Mouse (Mus musculus): ENCODE results near the gene Irgc1. TPM values are rescaled to one million over a fixed set of nuclear protein-coding genes. Genes with fewer than 3 reads are reported as not detected.
A peak's percentile ranks its signal among the peaks of the same experiment; 100 is the strongest.

Gene Irgc1
- polyA plus RNA-seq, 1 experiment from 2014 or later: not detected

- WGBS (ENCODE audit: missing documents): 100% methylated on average over 2 of the region's 3 CpGs
- Histone ChIP-seq H3K36me3 (ENCODE audit: inconsistent target) (peaks cover 44% of the 10 kb centered on the region; the same call in 1 of the 2 replicates), H3K79me2 (ENCODE audit: inconsistent target) (no peaks in the 10 kb centered on the region), H3K4me3 (ENCODE audit: inconsistent target) (no peak overlapping the region), H3K27ac (no peak overlapping the region)
Measured at GRCm38 (mm10) chr7:24410831-24411230, 41.3 kb downstream of the Irgc1 start.

GRCm38 (mm10) chr7:24410123-24410522 lies 42.0 kb downstream of the Irgc1 start:
- H3K36me3 ChIP-seq (ENCODE audit: inconsistent target): peaks cover 44% of the 10 kb centered on the region; the same call in 1 of the 2 replicates
- 97% methylated on average over 6 of the region's 6 CpGs for WGBS (ENCODE audit: missing documents)

DNA sequence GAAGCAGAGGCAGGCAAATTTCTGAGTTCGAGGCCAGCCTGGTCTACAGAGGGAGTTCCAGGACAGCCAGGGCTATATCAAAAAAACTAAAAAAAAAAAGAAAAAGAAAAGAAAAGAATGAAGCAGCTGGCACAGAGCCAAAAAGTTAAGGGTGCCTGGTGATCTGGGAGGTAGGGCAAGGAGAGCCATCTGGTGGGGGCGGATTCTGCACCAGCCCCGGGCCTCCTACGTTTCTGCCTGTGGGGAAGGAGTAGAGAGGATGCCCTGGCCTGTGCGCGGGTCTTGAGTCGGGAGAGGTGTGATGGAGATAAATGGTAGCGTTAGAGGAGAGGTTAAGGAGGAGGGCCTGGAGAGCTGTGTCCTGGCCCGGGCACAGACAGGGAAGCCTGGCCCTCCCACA lies 43.9 kb downstream of the Irgc1 start:
- Histone ChIP-seq H3K4me3 (ENCODE audit: inconsistent target) (no peak overlapping the region), H3K27ac (no peak overlapping the region), H3K79me2 (ENCODE audit: inconsistent target) (peaks cover 12% of the 10 kb centered on the region), H3K36me3 (ENCODE audit: inconsistent target) (peaks cover 52% of the 10 kb centered on the region)
- WGBS (ENCODE audit: missing documents): 98% methylated on average over 8 of the region's 9 CpGs

More at GRCm38 (mm10) chr7:24410123-24410522, 42.0 kb downstream of the Irgc1 start:
- Histone ChIP-seq H3K4me3 (ENCODE audit: inconsistent target) (no peak overlapping the region), H3K27ac (no peak overlapping the region), H3K79me2 (ENCODE audit: inconsistent target) (no peaks in the 10 kb centered on the region)

- no peak overlapping the region for H3K27ac ChIP-seq
- 37% methylated on average over 5 of the region's 5 CpGs for WGBS (ENCODE audit: missing documents)
- peaks cover 27% of the 10 kb centered on the region for H3K79me2 ChIP-seq (ENCODE audit: inconsistent target)
- no peak overlapping the region for H3K4me3 ChIP-seq (ENCODE audit: inconsistent target)
- peaks cover 64% of the 10 kb centered on the region for H3K36me3 ChIP-seq (ENCODE audit: inconsistent target)
Measured at GRCm38 (mm10) chr7:24406528-24407344, 45.4 kb downstream of the Irgc1 start.

DNA sequence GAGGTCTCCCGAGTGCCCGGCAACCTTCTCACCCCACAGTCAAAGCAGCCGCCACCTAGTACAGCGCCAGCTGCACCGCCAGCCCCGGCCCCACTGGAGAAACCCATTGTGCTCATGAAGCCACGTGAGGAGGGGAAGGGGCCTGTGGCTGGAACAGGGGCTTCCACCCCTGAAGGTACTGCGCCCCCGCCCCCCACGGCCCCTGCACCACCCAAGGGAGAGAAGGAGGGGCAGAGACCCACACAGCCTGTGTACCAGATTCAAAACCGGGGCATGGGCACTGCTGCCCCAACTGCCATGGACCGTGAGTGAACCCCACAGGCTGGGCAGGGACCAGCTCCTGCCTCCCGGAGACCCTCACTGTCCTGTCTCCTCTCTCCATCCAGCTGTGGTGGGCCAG lies 46.4 kb downstream of the Irgc1 start:
- 93% methylated on average over 13 of the region's 13 CpGs for WGBS (ENCODE audit: missing documents)
- no peak overlapping the region for H3K4me3 ChIP-seq (ENCODE audit: inconsistent target)
- H3K79me2 ChIP-seq (ENCODE audit: inconsistent target): peaks cover 38% of the 10 kb centered on the region
- H3K36me3 ChIP-seq (ENCODE audit: inconsistent target): peaks cover 66% of the 10 kb centered on the region
- H3K27ac ChIP-seq: no peak overlapping the region

DNA sequence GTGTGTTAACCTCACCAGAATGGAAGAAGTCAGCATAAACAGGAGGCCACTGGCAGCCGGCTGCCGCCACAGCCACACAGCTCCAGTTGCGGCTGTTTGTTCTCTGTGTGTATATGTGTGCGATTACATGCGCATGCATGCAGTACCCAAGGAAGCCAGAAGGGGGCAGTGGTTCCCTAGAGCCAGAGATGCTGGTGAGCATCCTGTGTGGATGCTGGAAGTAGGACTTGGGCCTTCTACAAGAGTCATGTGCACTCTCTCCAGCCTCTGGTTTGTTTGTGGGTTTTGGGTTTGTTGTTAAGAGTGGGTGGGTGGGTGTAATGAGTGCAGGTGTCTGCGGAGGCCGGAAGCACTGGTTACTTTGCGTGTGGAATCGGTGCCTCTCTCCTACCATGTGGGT lies 49.2 kb downstream of the Irgc1 start:
- 96% methylated on average over 9 of the region's 9 CpGs for WGBS (ENCODE audit: missing documents)
- Histone ChIP-seq H3K79me2 (ENCODE audit: inconsistent target) (peaks cover 59% of the 10 kb centered on the region), H3K36me3 (ENCODE audit: inconsistent target) (peaks cover 50% of the 10 kb centered on the region), H3K4me3 (ENCODE audit: inconsistent target) (no peak overlapping the region), H3K27ac (no peak overlapping the region)

- Histone ChIP-seq H3K36me3 (ENCODE audit: inconsistent target) (peaks cover 39% of the 10 kb centered on the region), H3K4me3 (ENCODE audit: inconsistent target) (peak overlapping the region; percentile 66), H3K79me2 (ENCODE audit: inconsistent target) (peaks cover 64% of the 10 kb centered on the region), H3K27ac (peak overlapping the region; percentile 90; the same call in 1 of the 2 replicates)
- WGBS (ENCODE audit: missing documents): 79% methylated on average over 4 of the region's 4 CpGs
Measured at GRCm38 (mm10) chr7:24400489-24400888, 51.6 kb downstream of the Irgc1 start.

DNA sequence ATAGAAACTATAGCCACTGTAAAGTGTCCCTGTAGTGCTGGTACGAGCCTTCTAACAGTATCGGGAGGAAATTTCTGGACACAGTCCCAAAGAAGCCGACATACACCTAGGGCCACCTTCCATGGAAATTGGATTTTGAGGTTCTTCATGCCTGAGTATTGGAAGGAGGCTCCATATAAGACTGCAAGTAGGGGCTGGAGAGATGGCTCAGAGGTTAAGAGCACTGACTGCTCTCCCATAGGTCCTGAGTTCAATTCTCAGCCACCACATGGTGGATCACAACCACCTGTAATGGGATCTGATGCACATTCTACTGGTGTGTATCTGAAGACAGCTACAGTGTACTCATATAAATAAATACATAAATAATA lies 52.0 kb downstream of the Irgc1 start:
- H3K27ac ChIP-seq: peak overlapping the region; percentile 90
- H3K4me3 ChIP-seq (ENCODE audit: inconsistent target): peak overlapping the region; percentile 66
- 6% methylated on average over 3 of the region's 3 CpGs for WGBS (ENCODE audit: missing documents)
- H3K79me2 ChIP-seq (ENCODE audit: inconsistent target): peaks cover 64% of the 10 kb centered on the region
- H3K36me3 ChIP-seq (ENCODE audit: inconsistent target): peaks cover 35% of the 10 kb centered on the region

- 4% methylated on average over 57 of the region's 66 CpGs for WGBS (ENCODE audit: missing documents)
- H3K79me2 ChIP-seq (ENCODE audit: inconsistent target): peaks cover 63% of the 10 kb centered on the region
- peaks cover 29% of the 10 kb centered on the region for H3K36me3 ChIP-seq (ENCODE audit: inconsistent target)
- peak within 1 kb of the TSS; percentile 66 for H3K4me3 ChIP-seq (ENCODE audit: inconsistent target)
- H3K27ac ChIP-seq: peak within 1 kb of the TSS; percentile 90
Measured at GRCm38 (mm10) chr7:24399256-24400081, 52.6 kb downstream of the Irgc1 start, which contains the start of gene Smg9. Gene Smg9 (plus strand): TSS chr7:24399619.

DNA sequence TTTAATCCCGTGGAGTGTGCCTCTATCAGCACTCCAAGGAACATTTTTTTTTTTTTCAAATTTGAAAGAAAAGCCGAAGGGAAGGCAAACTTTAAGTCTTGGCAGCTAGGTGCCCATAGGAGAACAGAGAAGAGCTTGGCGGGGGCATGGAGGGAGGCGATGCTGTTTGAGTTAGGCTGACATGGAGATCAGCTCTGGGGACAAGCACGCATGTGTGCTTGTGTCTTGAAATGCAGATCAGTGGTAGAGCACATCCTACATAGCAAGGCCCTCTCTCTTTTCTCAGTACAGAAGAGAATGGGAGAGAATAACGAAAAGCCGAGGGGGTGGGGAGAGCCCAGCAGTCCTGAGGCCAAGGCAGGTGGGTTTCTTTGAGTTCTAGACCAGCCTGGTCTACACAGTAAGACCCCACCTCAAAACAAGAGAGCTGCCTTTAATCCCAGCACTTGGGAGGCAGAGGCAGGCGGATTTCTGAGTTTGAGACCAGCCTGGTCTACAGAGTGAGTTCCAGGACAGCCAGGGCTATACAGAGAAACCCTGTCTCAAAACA lies 53.7 kb downstream of the Irgc1 start:
- Histone ChIP-seq H3K27ac (peak overlapping the region; percentile 90), H3K36me3 (ENCODE audit: inconsistent target) (peaks cover 19% of the 10 kb centered on the region; the same call in 1 of the 2 replicates), H3K4me3 (ENCODE audit: inconsistent target) (peak overlapping the region; percentile 66), H3K79me2 (ENCODE audit: inconsistent target) (peaks cover 65% of the 10 kb centered on the region)
- 95% methylated on average over 7 of the region's 8 CpGs for WGBS (ENCODE audit: missing documents)

DNA sequence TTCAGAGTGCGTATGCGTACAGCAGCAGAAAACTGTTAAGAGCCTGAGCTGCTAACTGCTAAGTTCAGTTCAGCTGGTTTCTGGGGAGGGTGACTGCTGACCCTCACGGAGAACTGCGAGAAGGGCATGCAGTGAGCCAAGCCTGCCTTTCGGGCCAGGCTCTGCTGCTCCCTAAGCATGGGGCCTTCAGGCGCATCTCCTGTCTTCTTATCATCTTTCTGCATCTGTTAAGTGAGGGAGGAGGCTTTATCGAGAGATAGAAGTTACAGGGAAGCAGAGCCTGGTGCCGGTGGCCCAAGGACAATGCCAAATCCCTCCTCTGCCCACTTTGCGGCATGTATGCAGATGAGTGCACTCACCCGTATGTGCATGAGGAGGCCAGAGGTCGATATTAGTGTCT lies 55.3 kb downstream of the Irgc1 start:
- Histone ChIP-seq H3K36me3 (ENCODE audit: inconsistent target) (peaks cover 3% of the 10 kb centered on the region; the same call in 1 of the 2 replicates), H3K27ac (no peak overlapping the region), H3K79me2 (ENCODE audit: inconsistent target) (peaks cover 65% of the 10 kb centered on the region), H3K4me3 (ENCODE audit: inconsistent target) (no peak overlapping the region)
- WGBS (ENCODE audit: missing documents): 80% methylated on average over 11 of the region's 11 CpGs

DNA sequence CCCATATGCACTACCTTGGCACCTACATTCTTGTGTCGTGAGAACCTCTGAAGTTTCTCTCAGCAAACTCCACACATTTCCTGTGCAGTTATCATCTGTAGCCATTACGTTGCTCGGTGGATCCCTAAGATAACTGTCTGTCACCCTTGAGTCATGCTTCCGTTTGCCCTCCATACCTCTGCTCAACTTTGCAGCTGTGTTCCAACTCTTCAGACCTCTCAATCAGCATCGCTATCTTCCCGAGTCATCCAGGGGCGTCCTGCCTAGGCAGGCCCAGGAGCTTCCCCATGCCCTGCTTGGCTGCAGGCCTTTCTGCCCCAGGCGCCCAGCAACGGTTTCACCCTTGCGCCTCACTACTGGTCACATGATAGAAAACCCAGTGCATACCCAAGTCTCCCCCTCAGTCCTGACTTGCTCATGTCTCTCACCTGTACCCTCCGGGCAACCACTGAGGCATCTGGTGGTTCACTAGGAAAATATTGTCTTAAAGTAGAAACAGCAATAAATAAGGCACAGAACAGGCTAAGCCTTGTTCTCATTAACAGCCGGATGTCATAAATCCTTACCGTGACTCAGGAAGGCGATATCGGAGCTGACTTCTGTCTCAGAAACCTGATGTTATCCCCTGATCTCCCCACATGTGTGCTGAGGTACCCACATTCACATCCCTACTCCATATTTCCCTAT lies 57.5 kb downstream of the Irgc1 start:
- whole genome bisulfite sequencing (ENCODE audit: missing documents): 6% methylated on average over 15 of the region's 15 CpGs
- no peaks in the 10 kb centered on the region for H3K36me3 ChIP-seq (ENCODE audit: inconsistent target)
- peak overlapping the region; percentile 98 for H3K27ac ChIP-seq
- peak overlapping the region; percentile 32 for H3K4me3 ChIP-seq (ENCODE audit: inconsistent target)
- peaks cover 54% of the 10 kb centered on the region for H3K79me2 ChIP-seq (ENCODE audit: inconsistent target)

- WGBS (ENCODE audit: missing documents): 78% methylated on average over 2 of the region's 3 CpGs
- H3K36me3 ChIP-seq (ENCODE audit: inconsistent target): no peaks in the 10 kb centered on the region
- H3K4me3 ChIP-seq (ENCODE audit: inconsistent target): peak overlapping the region; percentile 32
- peaks cover 54% of the 10 kb centered on the region for H3K79me2 ChIP-seq (ENCODE audit: inconsistent target)
- peak overlapping the region; percentile 98 for H3K27ac ChIP-seq
Measured at GRCm38 (mm10) chr7:24394054-24394453, 58.0 kb downstream of the Irgc1 start.

GRCm38 (mm10) chr7:24391687-24392086 lies 60.4 kb downstream of the Irgc1 start:
- Histone ChIP-seq H3K4me3 (ENCODE audit: inconsistent target) (no peak overlapping the region), H3K36me3 (ENCODE audit: inconsistent target) (no peaks in the 10 kb centered on the region), H3K27ac (peak overlapping the region; percentile 98), H3K79me2 (ENCODE audit: inconsistent target) (peaks cover 47% of the 10 kb centered on the region)
- 50% methylated on average over 2 of the region's 2 CpGs for WGBS (ENCODE audit: missing documents)
